Mouse (Mus musculus) lung, postnatal 0 days (tissue): Measurements from ENCODE around the gene Ahdc1. TPM values are rescaled to one million over a fixed set of nuclear protein-coding genes. Genes with fewer than 3 reads are reported as not detected.
A peak's percentile ranks its signal among the peaks of the same experiment; 100 is the strongest.

Experiments used
- ATAC-seq: fragments of 200-750 bp; cut with Nextera tagmentation; 2 replicates; pipeline ENCODE4 v1.8.0; 2017; ENCODE audit warnings: moderate library complexity
- DNase-seq: peaks from one replicate; pipeline ENCODE4 v3.0.0-alpha.2; 2016; ENCODE audit warnings: low spot score
- H3K27ac ChIP-seq: fragments of 300-500 bp; sonication (generic); 2 replicates; pipeline ENCODE4 v1.5.1; 2014; ENCODE audit warnings: antibody characterized with exemption, mild to moderate bottlenecking, low read length, mixed read lengths
- H3K27me3 ChIP-seq: fragments of 300-500 bp; sonication (generic); replicated peaks from 2 replicates; pipeline ENCODE4 v1.6.1; 2014; ENCODE audit warnings: low read length, mixed read lengths; ENCODE audit not compliant: insufficient read depth
- H3K36me3 ChIP-seq: fragments of 300-500 bp; sonication (generic); 2 replicates; pipeline ENCODE4 v1.6.1; 2014; ENCODE audit warnings: low read length, mixed read lengths; ENCODE audit not compliant: insufficient read depth
- H3K4me1 ChIP-seq: fragments of 300-500 bp; sonication (generic); 2 replicates; pipeline ENCODE4 v1.6.1; 2014; ENCODE audit warnings: antibody characterized with exemption, low read depth, low read length, mixed read lengths; ENCODE audit not compliant: insufficient read depth
- H3K4me2 ChIP-seq: fragments of 300-500 bp; sonication (generic); replicated peaks from 2 replicates; pipeline ENCODE4 v1.6.1; 2014; ENCODE audit warnings: low read depth, mild to moderate bottlenecking, low read length, moderate library complexity, mixed read lengths
- H3K4me3 ChIP-seq: fragments of 300-500 bp; sonication (generic); 2 replicates; pipeline ENCODE4 v1.5.1; 2014; ENCODE audit warnings: low read depth, low read length
- H3K9ac ChIP-seq: fragments of 300-500 bp; sonication (generic); replicated peaks from 2 replicates; pipeline ENCODE4 v1.6.1; 2014; ENCODE audit warnings: low read depth, mild to moderate bottlenecking
- H3K9me3 ChIP-seq: fragments of 300-500 bp; sonication (generic); 2 replicates; pipeline ENCODE4 v1.6.1; 2016; ENCODE audit warnings: low read length, mixed read lengths
- CTCF ChIP-seq: IDR thresholded peaks from 2 replicates; pipeline ENCODE4 v1.5.1; 2016; ENCODE audit warnings: antibody characterized with exemption, mild to moderate bottlenecking
- EP300 ChIP-seq: IDR thresholded peaks from 2 replicates; pipeline ENCODE4 v1.6.1; 2016; ENCODE audit warnings: antibody characterized with exemption, mild to moderate bottlenecking, control low read depth
- WGBS: fragments of 180-500 bp; shearing (Covaris S2); extraction: QIAGEN DNeasy Blood & Tissue Kit; methylation state at CpG from one replicate; pipeline ENCODE4 v1.1.7; 2014; 5-methylcytosine and 5-hydroxymethylcytosine counted together
- polyA plus RNA-seq: library from polyadenylated mRNA; unstranded; fragments of >200 nt; fragmentation: Nextera tagmentation; extraction: Ambion mirVana; gene quantifications from 2 replicates; pipeline ENCODE4 v1.2.1, GENCODE M21; 2015

Ahdc1 gene
- polyA plus RNA-seq, 1 experiment from 2014 or later, result 3.9 TPM

- 50% methylated on average over 10 of the region's 10 CpGs for WGBS
- Histone ChIP-seq H3K4me2 (no peak overlapping the region), H3K27ac (0 out of 2 replicates have a peak overlapping the region, but pooled peaks have one; percentile 3), H3K9me3 (no peaks in the 10 kb centered on the region), H3K9ac (no peak overlapping the region), H3K4me1 (peaks cover 19% of the 10 kb centered on the region), H3K27me3 (0 out of 2 replicates have a peak, but pooled peaks cover 2% of the 10 kb centered on the region), H3K4me3 (no peak overlapping the region), H3K36me3 (no peaks in the 10 kb centered on the region)
- ATAC-seq, result no peak
- TF ChIP-seq EP300 (no peak), CTCF (no peak)
- DNase-seq, result no peak
These were observed 4.0 kb downstream of the Ahdc1 start for GRCm38 (mm10) chr4:133014896-133015709.

- peak overlapping the region; percentile 59; the same call in 1 of the 2 replicates for H3K27ac ChIP-seq
- peak; percentile 72 for DNase-seq
- no peaks in the 10 kb centered on the region for H3K9me3 ChIP-seq
- TF ChIP-seq CTCF (peak; percentile 47), EP300 (no peak)
- peak; percentile 9; the same call in 1 of the 2 replicates for ATAC-seq
- no peaks in the 10 kb centered on the region for H3K36me3 ChIP-seq
- no peak overlapping the region for H3K9ac ChIP-seq
- H3K4me3 ChIP-seq, result no peak overlapping the region
- H3K4me2 ChIP-seq, result no peak overlapping the region
- 30% methylated on average over 9 of the region's 9 CpGs for WGBS
- H3K27me3 ChIP-seq, result no peaks in the 10 kb centered on the region
- H3K4me1 ChIP-seq, result peaks cover 19% of the 10 kb centered on the region
These were observed 4.9 kb downstream of the Ahdc1 start for GRCm38 (mm10) chr4:133015710-133016651.

- Histone ChIP-seq H3K36me3 (no peaks in the 10 kb centered on the region), H3K4me2 (no peak overlapping the region), H3K9me3 (no peaks in the 10 kb centered on the region), H3K4me1 (peaks cover 19% of the 10 kb centered on the region), H3K27ac (peak overlapping the region; percentile 59), H3K9ac (no peak overlapping the region), H3K27me3 (no peaks in the 10 kb centered on the region), H3K4me3 (no peak overlapping the region)
- DNase-seq (peak; percentile 51), ATAC-seq (peak; percentile 15)
- WGBS, result 34% methylated on average over 4 of the region's 4 CpGs
- TF ChIP-seq EP300 (no peak), CTCF (peak; percentile 21)
These were observed 5.8 kb downstream of the Ahdc1 start for GRCm38 (mm10) chr4:133016677-133017415.

GRCm38 (mm10) chr4:133017597-133018262, 6.7 kb downstream of the Ahdc1 start:
- ATAC-seq (no peak), DNase-seq (no peak)
- Histone ChIP-seq H3K27me3 (no peaks in the 10 kb centered on the region), H3K9me3 (no peaks in the 10 kb centered on the region), H3K27ac (peak overlapping the region; percentile 59; the same call in 1 of the 2 replicates), H3K4me3 (no peak overlapping the region), H3K36me3 (no peaks in the 10 kb centered on the region), H3K4me2 (no peak overlapping the region), H3K4me1 (peaks cover 19% of the 10 kb centered on the region), H3K9ac (no peak overlapping the region)
- 66% methylated on average over 6 of the region's 6 CpGs for WGBS
- TF ChIP-seq EP300, result no peak

- Histone ChIP-seq H3K9me3 (no peaks in the 10 kb centered on the region), H3K27ac (no peak overlapping the region), H3K36me3 (no peaks in the 10 kb centered on the region), H3K9ac (no peak overlapping the region), H3K4me3 (no peak overlapping the region), H3K4me2 (no peak overlapping the region), H3K27me3 (no peaks in the 10 kb centered on the region), H3K4me1 (peaks cover 19% of the 10 kb centered on the region)
- TF ChIP-seq EP300 (no peak), CTCF (no peak)
- 71% methylated on average over 3 of the region's 3 CpGs for WGBS
- no peak for ATAC-seq
- DNase-seq, result no peak
These were observed 7.3 kb downstream of the Ahdc1 start for GRCm38 (mm10) chr4:133018263-133018798.
